Mouse (Mus musculus): Measurements from ENCODE around the gene Arhgef3.

DNA sequence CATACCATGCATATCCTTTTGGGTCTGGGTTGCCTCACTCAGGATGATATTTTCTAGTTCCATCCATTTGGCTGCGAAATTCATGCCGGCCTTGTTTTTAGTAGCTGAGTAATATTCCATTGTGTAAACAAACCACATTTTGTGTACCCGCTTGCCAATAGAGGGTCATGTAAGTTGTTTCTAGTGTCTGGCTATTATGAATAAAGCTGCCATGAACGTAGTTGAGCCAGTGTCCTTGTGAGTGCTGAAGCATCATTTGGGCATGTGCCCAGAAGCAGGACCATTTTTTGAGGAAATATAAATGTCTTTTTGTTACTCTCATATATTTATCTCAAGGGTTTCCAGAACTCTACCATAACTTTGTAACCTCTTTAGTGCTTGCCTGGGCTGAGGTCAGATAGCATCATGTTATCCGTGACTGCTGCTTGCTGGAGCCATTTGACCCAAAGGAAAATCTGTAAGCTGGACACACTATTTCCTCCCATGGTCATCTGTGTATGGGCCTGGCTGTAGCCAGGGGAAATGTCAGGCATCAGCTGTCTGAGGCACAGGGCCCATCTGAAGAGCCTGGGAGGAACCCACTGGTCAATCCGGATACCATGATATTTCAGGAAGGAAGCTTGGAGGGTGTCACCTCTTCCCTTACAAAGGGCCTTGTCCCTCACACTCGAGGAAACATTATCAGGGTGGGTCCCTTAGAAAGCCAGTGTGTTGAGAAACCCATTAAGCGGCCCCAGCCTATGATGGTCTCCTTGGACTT is 63.3 kb downstream of the Arhgef3 start:
- no peak for TF ChIP-seq POLR2A (IDR thresholded peaks at IDR 0.05; ENCODE audit: low read depth, low read length)
- no peak for TF ChIP-seq CTCF (conservative IDR thresholded peaks at IDR 0.05; ENCODE audit: insufficient read depth, insufficient read length, low read depth, low read length)
